Mouse (Mus musculus) Muller cell, postnatal 12 days (primary cell): ENCODE measurements around the gene Rnf141.

Experiments used
- DNase-seq: peaks from one replicate; pipeline ENCODE4 v3.0.0-alpha.2; 2015; ENCODE audit errors: inconsistent ontology term

Gene Rnf141

GRCm38 (mm10) chr7:110833024-110833423 is 11.2 kb downstream of the Rnf141 start:
- peak; percentile 68 for DNase-seq

DNA sequence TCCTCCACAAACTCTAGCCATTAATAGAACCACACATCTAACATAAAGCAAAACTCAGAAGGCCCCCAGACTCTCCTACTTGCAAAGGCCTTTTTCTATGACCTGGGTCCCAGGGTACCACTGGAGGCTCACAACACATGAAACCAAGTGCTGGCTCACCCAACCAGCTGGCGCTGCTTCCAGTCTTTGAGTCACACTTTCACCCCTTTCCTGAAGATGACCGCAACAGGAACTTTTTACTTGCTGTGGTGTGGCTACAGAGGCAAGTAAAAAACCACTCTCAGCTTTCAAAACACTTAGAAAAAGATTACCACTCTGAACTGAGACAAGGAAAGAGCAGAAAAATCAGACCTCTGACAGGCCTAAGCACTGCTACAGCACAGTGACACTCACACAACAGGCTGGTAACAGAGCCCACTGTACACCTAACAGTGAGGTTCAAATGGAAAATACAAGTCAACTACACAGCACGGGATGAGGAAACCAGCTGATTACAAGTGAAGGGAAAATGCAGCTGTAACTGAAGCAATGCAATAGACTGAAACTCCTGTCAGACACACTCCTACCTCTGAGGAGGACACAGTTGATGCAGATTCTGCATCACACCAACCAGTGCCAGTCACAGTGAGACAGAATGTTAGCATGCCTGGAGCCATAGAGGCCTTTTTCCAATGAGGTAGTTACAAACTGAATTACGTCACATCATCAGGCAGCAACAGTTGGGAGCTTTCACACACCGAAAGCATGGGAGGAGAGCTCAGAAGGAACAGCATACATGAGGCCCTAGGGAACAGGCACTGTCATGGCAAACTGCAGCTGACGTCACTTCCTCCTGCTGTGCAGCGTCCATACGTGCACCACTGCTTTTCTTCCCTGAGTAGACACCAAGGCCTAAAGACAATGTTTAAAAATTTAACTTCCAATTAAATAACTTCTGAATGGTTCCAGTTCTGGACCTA is 20.0 kb downstream of the Rnf141 start:
- no peak for DNase-seq

- peak; percentile 60 for DNase-seq
Measured at GRCm38 (mm10) chr7:110823593-110823992, 20.7 kb downstream of the Rnf141 start.

- DNase-seq = no peak
Measured at GRCm38 (mm10) chr7:110823076-110823475, 21.2 kb downstream of the Rnf141 start.

DNA sequence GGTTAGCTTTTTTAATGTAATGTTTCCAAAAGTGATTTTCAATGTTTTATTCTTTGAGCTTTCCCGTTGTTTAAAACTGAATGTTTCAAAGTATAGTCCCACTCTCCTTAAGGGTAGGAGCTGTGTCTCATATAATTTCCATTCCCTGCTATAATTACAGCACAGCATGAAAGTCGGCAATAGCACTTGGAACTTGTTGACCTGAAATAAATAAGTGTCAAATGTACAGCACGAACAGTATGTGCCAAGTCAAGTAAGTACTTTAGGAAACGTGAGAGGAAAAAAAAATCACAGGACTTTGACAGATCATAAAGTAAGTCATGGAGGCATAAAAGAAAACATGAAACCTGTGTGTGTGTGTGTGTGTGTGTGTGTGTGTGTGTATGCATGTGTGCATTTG is 22.2 kb downstream of the Rnf141 start:
- no peak for DNase-seq

DNA sequence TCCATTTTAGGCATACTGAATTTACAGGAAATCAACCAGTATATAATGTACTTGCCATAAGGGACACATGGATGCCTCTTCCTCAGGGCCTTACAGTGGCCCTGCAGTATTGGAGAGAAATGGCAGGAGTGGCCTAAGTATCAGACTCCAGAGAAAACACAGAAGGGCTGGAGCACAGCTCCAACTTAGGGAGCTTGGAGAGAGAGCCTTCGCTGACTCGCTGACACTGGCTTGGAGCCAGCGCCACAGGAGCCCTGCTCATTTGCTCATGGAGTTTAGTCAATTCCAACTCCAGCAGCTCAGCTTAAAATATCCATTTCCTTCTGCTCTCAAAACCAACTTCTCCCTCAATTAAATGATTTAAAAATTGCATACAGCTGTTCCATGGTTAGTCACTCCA is 22.6 kb downstream of the Rnf141 start:
- DNase-seq = peak; percentile 52

GRCm38 (mm10) chr7:110821068-110821467 is 23.2 kb downstream of the Rnf141 start:
- DNase-seq = peak; percentile 80

- no peak for DNase-seq
Measured at GRCm38 (mm10) chr7:110818787-110819350, 25.4 kb downstream of the Rnf141 start.

DNA sequence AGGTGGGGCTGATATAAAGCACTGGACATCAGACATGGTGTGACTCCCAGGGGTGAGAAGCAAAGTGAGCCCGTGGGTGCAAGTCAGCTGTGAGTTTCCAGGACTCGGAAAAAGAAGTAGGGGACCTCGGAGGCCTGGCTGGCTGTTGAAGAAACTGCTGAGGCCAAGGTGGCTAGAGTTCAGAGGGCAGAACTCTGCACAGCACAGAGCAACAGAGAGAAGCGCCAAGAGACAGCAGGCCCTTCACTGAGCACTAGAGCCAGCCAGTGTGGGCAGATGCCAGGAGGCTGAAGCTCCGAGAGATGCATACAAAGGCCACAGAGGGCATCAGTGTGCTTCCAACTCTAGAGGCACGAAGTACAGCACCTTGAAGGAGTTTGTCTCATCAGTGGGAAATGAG is 26.1 kb downstream of the Rnf141 start:
- no peak for DNase-seq

DNA sequence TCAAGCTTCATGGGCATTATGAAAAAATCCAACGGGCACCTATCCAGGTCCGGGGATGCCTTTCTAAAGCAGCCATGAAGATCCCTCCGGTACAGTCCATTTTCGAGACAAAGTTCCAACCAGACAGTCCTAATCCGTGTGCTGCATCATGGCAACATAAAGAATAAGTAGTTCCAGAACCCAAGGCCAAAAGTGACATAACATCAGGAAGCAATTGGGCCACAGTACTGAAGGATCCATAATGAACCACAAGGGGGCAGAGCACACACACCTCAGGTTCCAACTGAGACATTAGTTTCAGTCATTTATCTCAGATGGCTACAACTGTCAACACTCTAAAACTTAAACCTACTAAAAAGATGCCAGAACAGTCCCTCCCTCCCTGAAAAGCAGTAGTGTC is 28.2 kb downstream of the Rnf141 start:
- peak; percentile 21 for DNase-seq

GRCm38 (mm10) chr7:110813983-110814382 is 30.3 kb downstream of the Rnf141 start:
- no peak for DNase-seq

DNA sequence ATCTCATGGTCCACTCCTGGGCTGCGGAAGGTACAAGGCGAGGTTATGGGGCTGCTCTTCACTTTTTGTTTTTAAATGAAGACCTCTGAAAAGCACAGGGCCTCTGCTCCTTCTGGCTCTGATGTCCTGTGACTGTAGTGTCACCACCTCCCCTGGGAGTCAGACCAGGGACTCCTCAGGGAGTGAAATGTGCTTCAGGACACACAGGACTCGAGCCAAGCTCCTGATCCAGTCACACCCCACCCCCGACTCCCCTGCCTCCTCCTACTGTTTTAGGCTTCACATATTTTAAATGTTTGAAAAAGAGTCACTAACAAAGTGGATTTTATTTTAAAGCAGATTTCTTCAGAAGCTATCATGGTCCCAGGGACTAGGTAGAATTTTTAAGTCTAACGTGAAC is 32.7 kb downstream of the Rnf141 start:
- peak; percentile 9 for DNase-seq

DNA sequence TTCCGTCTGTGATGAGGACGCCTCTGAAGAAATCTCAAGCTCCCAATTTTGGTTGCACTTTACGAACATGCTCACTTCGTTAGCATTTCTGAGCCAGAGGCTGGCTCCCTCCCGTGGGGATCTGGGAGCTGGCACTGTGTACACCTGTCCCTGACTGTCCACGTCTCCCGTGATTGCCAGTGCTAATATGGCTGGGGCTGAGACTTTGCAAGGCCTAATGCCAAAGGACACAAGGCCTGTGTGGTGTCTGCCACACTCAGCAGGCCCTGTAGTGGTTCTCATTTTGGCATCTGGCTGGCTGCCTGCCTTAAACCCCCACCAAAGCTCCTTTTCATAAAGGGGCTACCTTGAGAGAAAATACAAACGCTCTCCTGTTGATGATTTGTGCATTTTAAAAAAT is 33.3 kb downstream of the Rnf141 start:
- no peak for DNase-seq

- DNase-seq = peak; percentile 25
Measured at GRCm38 (mm10) chr7:110809585-110810557, 34.4 kb downstream of the Rnf141 start.

GRCm38 (mm10) chr7:110808962-110809361 is 35.3 kb downstream of the Rnf141 start:
- no peak for DNase-seq

DNA sequence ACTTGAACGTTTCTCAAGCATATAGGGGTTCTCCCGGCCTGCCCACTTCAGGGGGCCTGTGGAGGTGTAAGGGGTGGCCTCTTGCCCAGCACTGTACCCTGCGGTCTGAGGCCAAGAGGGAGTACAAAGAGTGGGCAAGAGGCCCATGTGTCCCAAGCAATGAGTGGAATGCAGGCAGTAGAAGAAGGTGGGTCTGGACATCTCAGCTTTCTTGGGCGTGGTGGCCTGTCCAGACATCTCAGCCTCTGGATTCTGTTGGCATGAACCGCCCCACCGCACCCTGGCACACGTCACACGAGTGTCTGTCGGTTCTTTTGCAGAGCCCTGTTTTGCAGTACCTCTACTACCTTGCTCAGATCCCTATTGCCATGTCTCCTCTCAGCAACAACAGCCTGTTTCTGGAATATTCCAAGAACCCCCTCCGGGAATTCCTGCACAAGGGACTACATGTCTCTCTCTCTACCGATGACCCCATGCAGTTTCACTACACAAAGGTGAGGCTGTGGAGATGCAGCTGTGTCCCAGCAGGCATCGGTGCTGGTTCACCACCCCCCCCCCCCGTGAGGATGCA is 36.7 kb downstream of the Rnf141 start:
- no peak for DNase-seq

- DNase-seq = peak; percentile 32
Measured at GRCm38 (mm10) chr7:110804266-110804665, 40.0 kb downstream of the Rnf141 start.

DNA sequence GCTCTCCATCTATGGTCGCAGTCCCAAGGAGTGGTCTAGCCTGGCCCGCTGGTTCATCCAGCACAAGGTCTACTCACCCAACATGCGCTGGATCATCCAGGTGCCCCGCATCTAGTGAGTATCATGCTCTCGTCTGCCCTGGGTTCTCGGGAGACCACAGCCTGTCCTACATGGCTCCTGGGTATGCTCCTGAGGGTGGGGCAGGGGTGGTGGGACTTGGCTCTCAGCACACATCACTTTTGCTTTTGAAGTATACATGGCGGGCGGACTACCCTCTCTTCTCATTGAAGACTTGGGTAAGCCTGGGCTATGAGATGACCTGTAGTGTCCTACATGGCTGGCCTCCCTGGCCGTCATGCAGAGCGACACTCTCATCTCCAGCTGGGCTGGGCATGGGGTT is 41.1 kb downstream of the Rnf141 start:
- DNase-seq = no peak

GRCm38 (mm10) chr7:110801028-110801427 is 43.2 kb downstream of the Rnf141 start:
- DNase-seq = peak; percentile 49

GRCm38 (mm10) chr7:110797722-110798409 is 46.4 kb downstream of the Rnf141 start:
- peak; percentile 72 for DNase-seq
